Mouse (Mus musculus) adrenal gland, adult (tissue): ENCODE measurements around the gene Rev1.
"Not testable (repeated sequence)": the region's sequence is repeated elsewhere in the genome, so short reads cannot be mapped to it uniquely, and the experiment has no call there.

Experiments
- DNase-seq, 2 experiments: peaks; one replicate each; pipeline ENCODE4 v3.0.0; 2022 to 2023; ENCODE audit warnings: low spot score in 1 of 2; ENCODE audit not compliant: inconsistent age in 2 of 2

The Rev1 gene

DNA sequence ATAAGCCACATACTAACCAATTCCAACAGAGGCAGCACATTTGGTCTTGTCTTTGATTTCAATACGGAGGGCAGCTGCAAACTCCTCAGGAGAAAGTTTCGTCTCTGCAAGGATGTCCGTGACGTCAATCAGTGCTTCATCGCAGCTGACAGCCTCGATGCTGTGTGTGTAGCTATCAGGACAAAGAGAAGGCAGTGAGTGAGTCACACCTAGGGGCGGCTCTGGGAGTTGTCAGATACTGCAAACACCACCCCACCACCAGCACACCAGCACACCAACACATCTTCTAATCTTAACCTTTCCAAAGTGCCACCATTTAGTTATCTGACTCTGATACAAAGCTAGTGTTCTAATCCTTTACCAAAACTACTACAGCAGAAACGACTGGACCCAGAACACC lies 58.3 kb downstream of the Rev1 start:
- no peak for DNase-seq

DNA sequence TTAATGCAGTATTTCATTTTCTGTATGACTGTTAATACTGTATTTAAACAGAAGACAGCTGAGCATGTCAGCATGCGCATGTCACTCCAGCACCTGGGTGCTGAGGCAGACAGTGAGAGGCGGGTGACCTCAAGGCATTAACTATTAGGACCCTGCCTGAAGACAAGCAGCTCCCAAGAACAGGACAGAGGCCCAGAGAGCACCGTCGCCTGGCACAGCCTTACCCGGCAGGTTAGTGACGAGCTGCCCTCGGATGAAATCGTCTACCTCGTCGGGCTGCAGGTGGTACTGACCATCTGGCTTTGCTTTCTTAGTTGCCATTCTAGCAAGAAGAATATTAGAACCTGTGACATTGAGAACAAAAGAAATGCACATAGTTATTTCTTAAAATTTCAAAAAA lies 62.3 kb downstream of the Rev1 start:
- DNase-seq, result no peak

DNA sequence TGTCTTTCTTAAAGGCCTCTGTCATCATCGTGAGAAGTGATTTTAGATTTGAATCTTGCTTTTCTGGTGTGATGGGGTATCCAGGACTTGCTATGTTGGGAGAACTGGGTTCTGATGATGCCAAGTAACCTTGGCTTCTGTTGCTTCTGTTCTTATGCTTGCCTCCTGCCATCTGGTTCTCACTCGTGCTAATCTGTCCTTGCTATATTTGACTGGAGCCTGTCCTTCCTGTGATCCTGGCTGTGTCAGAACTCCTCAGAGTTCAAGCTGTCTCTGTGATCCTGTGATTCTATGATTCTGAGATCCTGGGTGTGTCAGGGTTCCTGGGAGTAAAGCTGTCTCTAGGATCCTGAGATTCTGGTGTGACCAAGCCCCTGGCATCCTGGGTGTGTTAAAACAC lies 67.4 kb downstream of the Rev1 start:
- DNase-seq, result not testable (repeated sequence)

DNA sequence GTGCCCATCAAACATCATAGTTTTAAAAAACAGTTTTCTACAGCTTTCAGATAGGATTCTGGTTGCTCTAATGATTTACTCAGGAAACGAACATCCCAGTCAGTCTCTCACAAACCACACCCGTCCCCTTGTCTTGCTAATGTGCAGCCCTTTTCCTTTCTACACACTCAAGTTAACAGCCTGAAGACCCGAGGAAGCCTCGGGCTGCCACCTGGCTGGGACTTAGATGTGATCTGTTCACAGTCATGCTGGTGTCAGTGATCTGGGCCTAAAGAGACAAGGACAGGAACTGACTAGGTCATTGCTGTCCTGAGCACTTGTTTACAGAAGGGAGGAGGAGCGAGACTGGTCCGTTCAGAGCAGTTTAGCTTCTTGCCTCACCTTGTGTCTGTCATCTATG lies 71.2 kb downstream of the Rev1 start:
- no peak for DNase-seq

DNA sequence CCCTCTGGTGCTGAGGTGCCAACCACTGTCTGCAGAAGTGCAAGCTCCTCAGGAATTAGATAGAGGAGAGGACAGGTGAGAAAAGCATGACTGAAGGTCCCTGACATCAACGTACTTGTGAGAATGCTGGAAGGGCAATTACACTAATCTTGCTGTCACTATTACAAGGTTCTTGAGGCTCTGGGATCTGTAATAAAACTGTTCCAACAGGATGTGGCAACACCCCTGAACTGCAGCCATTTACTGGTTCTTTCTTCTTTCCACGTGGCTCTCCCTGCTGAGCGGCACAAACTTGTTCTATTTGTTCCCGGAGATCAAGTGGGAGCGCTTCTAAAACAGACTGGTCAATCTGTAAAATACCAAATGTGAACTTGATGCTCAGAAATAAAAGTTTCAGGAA lies 74.4 kb downstream of the Rev1 start:
- peak in 1 of 2 experiments; percentile 47 for DNase-seq

DNA sequence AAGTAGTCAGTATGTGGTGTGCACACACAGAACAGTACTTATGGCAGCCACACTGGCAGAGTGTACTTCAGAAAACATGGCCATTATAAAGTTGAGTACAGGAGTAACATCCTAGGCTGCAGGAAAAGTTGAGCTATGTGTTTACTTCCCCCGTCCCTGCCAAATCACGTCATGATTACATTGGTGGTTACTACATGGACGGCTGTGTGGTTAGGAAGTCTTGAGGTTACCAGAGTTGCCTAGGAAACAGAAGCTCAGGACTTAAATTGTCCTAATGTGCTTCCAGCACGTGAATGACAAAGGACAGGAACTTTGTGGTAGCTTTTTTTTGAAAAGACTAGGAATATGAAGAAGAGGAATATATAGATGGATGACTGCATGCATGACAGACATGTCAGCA lies 80.0 kb downstream of the Rev1 start:
- DNase-seq, result no peak

DNA sequence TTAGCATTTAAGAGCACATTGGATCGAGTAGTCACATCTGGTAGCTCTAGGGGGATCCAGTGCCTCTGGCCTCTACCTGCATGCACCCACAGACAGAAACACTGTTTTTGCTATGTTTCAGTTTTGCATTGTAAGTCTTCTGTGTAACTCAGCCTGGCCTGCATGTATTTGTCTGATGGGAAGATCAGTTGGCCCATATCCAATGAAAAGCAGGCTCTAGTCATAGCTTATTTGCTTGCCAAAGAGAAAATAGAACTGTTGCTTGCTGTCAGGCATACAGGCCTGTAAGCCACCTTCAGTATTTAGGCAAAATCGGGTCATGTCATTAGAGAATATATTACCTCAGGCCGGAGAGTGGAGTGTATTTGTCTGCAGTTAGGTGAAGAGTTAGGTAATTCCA lies 81.5 kb downstream of the Rev1 start:
- DNase-seq, result no peak

DNA sequence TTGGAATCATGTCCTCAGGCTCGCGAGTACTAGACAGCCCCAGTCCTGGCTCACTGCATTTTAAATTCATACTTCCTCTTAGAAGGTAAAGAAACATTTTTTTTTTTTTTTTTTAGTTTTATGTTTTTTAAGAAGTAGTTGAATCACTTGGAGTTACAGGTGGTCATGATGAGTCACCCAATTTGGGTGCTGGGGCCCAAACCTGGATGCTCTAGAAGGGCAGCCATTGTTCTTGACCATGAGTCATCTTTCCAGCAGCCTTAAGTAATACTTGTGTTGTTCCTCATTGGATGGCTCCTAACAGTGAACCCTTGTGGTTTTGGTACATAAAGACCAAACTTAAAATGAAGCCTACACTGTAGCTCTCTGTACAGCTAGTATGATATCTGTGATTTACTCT lies 90.7 kb downstream of the Rev1 start:
- DNase-seq, result no peak

DNA sequence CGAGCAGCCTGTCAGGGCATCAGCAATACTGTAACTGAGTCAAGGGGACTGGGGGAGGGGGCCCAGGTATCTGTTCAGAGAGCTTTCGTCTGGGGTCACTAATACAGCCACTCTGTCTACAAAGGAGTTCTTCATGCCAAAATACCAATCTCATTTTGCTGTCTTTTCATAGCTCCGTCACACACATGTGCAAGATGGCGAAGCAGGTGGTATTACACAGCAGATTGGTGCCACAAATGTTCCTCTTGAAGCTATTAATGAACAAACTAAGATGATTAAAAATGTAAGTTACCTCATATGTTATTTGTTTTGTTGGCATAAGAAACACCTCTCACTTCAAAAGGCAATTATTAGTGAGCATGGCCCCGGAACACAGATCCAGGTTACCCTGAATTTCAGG lies 92.2 kb downstream of the Rev1 start:
- no peak for DNase-seq

DNA sequence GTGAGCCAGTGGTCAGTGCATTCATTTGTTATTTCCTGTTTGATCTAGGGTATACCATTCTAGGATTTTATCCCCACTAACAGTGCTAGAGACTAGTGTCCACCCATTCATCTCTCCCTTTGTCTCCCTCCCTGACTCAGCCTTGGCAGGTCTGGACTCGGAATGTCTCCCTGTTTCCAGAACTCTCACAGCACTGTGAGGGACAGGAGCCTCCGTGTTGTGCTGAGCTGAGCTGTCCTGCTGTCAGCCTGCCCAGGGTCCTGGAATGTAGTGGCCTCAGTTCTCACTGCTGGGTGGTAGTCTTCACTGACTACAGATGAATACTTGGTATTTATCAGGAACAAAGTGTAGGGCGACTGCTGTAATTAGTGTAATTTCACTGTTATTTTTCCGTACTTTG lies 94.1 kb downstream of the Rev1 start:
- DNase-seq, result no peak

DNA sequence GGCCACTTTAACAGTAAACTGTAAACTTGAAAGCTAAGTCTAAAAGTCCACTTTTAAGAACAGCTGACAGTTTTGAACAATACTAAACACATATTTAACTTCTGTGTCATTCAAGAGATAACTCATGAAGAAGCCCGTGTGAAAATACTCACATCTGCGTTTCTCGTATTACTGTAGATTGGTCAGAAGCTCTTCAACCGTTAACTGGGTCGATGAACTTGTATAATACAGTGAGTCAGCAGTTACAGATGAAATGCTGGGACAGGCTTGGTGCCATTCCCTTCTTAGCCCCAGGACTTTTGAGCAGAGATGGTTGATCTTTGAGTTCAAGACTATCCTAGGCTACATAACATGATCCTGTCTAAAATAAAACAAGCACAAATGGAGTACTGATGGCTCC lies 98.2 kb downstream of the Rev1 start:
- DNase-seq, result no peak

DNA sequence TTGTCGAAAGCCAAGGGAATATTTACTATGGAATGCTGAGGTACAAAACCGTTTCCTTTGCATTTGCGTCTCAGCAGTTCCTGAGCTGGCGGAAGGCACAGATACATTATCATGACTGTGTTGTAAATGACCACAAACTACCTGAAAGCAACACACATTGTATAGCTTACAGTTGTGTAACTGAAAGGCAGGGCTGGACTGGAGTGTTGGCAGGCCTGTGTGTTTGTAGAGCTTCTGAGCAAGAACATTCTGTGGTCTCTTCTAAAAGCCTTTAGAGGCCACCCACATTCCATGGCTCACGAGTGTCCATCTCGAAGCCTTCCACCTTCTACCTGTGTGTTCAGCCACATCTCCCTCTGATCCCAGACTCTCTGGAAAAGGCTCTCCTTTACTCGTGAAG lies 102.3 kb downstream of the Rev1 start:
- DNase-seq, result no peak

DNA sequence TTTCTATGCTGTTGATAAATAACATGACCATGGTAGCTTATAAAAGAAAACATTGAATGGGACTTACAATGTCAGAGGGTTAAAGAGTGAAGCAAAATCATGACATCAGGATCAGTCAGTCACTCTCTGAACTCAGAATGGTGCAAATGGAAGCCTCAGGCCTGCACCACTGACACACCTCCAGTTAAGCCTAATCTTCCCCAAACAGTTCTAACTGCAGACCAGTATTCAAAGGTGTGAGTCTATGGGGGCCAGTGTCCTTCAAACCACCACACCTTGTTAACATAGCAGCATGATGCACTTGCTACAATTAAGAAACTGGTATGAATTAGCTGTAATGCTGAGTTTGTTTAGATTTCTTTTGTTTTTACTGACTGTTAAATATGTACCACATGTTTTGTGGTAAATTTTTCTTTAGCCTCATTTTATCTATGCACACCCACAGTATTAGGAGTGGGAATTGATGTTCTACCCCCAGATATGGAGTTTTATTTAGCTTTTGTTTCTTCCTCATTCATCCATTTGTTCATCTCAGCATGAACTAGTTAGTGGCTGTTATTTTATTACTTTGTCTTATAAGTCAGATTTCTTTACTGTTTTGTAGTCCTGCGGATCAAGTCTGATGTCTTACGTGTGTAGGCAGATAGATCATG lies 114.9 kb downstream of the Rev1 start:
- no peak for DNase-seq

DNA sequence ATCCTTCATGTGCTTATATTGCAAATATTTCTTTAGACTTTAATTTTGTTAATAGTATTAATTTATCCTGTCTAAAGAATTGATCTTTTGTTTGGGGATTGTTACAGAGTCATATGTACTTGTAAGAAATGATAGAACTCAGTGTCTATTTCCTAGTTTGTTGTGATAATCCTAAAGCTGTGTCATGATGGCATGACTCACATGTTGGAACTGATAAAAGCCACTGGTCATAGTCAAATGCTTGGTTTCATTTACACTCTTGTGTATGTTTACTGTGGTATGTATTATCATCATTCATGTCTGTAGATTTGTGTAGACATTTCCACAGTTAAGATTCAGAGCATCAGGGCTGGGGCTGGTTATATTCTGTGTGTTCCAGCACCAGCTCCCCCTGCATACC lies 117.1 kb downstream of the Rev1 start:
- peak in 1 of 2 experiments; percentile 45 for DNase-seq

DNA sequence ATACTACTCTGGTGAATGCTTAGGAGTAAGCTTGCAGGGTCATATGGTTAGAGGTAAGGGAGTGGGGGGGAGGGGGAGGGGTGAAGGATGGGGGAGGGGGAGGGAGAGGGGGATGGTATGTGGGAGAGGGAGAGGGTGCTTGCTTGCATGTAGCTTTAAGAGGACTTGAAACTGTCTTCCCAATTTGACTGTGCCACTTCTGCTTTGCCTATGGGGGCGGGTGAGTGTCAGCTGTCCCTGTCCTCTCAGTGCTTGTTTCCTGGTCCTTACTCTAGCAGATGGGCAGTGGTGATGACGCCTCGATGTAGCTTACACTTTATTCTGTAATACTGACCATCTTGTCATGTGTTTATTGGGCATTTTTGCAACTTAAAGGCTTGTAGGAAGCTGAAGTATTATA lies 117.5 kb downstream of the Rev1 start:
- no peak for DNase-seq

DNA sequence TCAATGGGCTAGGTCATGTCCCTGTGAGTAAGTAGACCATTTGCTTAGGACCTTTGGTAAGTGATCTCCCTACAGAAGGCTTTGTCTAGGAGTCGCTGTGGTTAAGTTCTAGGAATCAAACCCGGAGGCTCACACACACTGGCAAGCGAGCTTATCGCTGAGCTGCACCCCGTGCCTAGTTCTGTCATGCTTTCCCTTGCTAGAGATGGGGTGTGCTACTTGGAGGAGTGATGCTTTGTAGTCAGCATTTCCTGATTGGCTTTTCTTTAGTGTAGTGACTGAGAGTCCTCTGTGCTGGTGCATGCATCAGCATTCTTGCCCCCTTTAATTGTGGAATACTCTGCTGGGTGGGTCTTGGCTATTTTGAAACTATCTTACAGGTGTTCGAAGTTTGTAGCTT lies 118.0 kb downstream of the Rev1 start:
- DNase-seq, result no peak

DNA sequence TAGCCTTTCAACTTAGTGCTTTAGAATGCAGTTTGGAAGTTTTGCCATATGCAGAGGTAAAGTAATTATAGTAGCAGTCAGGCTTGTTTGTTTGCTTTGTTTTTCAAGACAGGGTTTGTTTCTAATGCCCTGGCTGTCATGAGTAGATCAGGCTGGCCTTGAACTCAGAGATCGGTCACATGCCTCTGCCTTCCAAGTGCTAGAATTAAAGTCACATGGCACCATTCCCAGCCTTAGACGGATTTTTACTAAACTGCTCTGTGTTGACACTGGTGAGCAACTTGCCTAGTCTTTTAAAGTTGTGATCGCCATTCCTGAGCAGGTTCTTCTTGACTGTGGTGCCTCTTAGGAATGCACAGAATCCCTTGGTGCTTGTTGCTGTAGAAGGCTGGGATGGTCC lies 122.9 kb downstream of the Rev1 start:
- DNase-seq, result peak; percentile 39 to 85

DNA sequence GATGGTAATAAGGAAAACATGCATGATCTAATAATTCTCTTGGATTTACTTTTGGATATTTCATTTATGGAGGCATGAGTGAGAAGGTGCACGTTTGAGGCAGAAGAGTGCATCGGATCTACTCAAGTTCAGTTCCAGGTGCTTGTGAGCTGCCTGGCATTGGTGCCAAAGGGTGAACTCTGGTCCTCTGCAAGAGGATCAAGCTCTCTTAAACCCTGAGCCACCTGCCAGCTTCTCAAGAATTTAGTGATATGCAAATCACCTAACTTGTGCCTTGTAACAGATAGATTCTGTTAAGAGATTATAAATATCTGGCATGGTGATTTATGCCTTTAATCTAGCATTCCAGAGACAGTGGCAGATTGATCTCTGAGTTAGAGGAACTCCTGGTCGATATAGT lies 126.6 kb downstream of the Rev1 start:
- no peak for DNase-seq
